Mouse (Mus musculus) hindlimb bud, embryonic 11.5 days (tissue): Measurements from ENCODE around the gene Dhx57.
"Not testable (repeated sequence)": the region's sequence is repeated elsewhere in the genome, so short reads cannot be mapped to it uniquely, and the experiment has no call there.

Experiments
- DNase-seq: peaks from one replicate; pipeline ENCODE4 v3.0.0-alpha.2; 2012; ENCODE audit warnings: low read depth, low spot score; ENCODE audit errors: extremely low spot score

The Dhx57 gene

DNA sequence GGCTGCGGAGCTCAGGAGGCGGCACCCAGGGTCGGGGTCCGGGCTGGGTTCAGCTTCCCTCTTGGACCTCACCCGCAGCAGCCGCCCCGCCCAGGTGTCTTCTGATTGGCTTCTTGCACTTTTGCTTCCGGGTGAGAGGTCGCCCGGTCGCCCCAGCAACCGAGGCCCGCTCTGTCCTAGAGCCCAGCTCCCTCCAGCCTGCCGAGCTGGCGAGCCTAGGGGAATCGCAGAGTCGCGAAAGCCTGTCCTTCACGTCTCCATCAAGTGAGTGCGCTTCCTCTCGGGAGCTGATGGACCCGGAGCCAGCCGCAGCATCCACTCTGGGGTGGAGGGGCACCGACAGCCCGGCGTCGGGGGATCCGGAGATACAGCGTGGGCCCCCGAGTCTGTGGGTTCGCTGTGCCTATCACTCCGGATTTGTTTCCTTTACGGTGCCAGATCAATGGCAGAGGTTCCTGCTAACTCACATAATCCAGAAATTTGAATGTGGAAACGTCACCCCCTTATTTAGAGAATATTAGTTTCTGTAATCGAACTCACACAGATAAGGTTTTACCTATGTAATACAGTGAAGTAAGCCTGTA lies at the start of gene Dhx57, which contains the start of gene Morn2:
Gene Dhx57 (minus strand): TSS at position 403 of the 584 bp plus-strand sequence.
Gene Morn2 (plus strand): TSS at position 130 of the 584 bp plus-strand sequence.
- DNase-seq, result peak; percentile 70

- DNase-seq, result no peak
Observed at GRCm38 (mm10) chr17:80332386-80332785, 42.1 kb upstream of the Dhx57 start.

DNA sequence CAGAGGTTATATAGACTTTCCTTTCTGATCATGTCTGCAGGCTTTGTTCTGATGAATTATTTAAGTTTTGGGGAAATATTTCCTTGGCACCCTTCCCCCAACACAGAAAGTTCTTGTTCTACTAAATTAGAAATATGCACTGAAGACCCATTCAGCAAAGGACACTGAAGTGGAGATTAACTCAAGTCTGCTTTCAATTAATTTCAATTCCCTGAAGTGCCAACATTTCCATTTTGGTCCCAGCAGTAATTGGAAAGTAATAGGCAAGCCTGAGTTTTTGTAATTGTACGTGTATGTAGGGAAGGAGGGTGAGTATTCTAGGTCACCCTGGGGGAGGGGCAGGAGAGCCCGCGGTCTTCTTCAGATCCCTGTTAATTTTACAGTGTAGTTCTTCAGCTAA lies 36.2 kb upstream of the Dhx57 start:
- no peak for DNase-seq

GRCm38 (mm10) chr17:80325456-80325855 lies 35.2 kb upstream of the Dhx57 start:
- DNase-seq, result no peak

- no peak for DNase-seq
Observed at GRCm38 (mm10) chr17:80324521-80324920, 34.2 kb upstream of the Dhx57 start.

DNA sequence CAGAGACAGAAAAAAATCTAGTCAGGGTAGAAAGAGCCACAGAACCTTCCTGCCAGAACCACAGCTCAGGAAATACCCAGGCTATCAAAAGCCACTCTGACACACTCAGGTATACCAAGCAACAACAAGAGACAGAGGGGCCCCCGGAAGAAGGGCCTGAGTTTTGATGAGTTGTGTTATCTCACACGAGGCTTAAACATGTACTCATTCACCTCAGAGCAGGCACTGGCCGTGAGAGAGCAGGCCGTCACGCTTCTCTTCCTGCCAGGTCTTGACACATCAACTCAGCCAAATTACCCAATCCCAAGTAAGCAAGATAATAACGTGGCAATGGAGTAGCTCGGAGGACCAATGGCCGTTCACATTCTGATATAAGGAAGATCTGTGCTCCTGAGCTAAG lies 33.4 kb upstream of the Dhx57 start:
- no peak for DNase-seq

- no peak for DNase-seq
Observed at GRCm38 (mm10) chr17:80323015-80323414, 32.7 kb upstream of the Dhx57 start.

GRCm38 (mm10) chr17:80322228-80322627 lies 32.0 kb upstream of the Dhx57 start:
- DNase-seq, result no peak

GRCm38 (mm10) chr17:80312405-80312804 lies 22.1 kb upstream of the Dhx57 start:
- no peak for DNase-seq

DNA sequence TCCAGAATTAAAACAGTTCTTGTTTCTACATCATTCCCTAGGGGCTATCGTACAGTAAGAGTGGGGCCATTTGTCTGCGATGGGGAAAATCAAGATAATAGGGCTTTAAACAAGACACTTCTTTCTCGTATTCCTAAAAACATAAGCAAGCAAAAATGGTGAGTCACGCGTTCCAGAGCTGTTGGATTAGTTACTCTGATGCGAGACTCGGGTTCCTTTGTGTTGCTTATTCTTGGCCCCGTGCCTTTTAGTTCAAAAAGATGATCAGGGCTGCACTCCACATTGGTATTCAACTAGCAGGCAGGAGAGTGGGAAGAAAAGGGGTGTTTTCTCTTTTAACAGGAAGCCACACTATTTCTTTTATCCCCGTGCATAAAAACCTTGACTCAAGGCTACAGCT lies 21.5 kb upstream of the Dhx57 start:
- no peak for DNase-seq

DNA sequence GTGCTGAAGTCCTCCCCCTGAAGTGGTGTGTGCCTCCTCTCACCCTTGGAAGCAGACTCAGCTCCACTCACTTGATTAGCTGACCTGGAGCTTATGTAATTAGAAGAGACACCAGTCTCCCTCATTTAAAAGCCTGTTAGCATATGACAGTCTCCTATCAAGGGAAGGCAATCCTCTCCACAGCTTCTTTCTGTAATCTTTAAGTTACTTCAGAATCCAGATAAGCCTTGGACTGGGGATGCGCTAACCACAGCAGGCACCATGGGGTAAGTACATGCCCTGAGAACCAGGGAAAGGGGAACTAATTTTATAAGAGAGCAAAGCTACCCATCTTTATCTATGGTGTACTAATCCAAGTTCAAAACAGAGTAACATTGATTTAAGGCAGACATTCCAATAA lies 17.0 kb upstream of the Dhx57 start, which contains the start of gene Arhgef33:
Gene Arhgef33 (plus strand): TSS at position 157 of the 400 bp plus-strand sequence.
- no peak for DNase-seq

DNA sequence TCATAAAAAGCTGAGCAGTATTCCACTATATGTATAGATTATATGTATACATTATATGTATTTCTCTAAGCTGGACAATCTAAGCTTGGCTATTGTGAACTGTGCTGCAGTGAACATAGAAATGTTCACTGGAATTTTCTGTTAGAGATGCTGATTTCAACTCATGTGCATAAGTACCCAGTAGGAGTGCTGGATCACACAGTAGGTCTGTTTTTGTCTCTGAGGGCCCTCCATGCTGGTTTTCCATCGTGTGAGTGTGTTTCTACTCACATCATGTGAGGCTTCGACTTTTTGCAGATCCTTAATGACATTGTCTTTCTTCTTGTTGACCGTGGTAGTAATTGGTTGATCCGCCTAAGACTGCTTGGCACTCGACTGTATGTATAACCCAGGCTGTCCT lies 8.6 kb upstream of the Dhx57 start:
- DNase-seq, result no peak

DNA sequence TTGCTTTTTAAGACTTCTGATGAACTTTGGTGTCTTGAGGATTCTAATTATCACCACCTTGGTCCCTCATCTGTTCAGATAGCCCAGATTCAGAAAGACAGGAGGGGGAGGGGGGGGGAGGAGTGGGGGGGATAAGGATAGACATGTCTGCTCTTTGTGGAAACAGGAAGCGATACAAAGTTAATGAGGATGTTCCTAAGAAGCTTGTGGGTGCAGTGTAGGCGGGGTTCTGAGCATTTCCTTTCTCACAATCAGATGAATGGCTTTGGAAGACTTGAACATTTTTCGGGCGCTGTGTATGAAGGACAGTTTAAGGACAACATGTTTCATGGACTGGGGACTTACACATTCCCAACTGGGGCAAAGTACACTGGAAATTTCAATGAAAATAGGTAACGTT lies 5.0 kb upstream of the Dhx57 start:
- no peak for DNase-seq

DNA sequence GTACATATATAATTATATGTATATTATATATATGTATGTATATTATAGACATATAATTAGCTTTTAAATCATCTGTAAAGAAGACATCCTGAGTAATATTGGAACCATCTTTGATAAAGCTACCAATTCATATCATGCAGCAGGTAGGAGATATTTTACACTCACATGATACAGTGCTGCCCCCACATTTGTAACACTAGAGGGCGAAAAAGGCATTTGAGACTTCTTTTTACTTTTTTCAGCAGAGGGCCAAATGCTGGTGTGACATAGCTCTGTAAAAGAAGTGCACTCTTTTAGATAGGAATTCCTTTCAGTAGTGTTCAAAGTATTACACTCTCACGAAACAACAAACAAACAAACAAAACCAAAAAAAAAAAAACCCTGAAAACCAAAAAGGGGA lies 872 bp upstream of the Dhx57 start:
- no peak for DNase-seq

GRCm38 (mm10) chr17:80289280-80290073 lies 799 bp downstream of the Dhx57 start:
- DNase-seq, result no peak

DNA sequence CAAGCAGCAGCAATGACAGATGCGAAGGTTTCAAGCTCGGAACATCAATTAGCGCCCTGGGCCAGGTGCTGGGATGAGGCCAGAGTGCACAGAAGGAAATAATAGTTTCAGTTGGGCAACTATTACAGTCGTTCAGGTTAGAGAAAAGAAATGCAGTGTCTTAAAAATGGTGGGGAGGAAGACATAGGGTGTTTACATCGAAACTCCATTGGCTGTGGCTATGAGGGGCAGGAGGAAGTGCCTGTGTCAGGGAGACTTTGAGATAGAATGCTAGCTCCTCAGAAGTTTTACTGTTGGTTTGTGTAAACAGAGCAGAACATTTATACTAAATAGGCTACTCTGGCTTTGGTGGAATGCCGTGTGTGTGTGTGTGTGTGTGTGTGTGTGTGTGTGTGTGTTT lies 2.3 kb downstream of the Dhx57 start:
- DNase-seq, result no peak

GRCm38 (mm10) chr17:80284446-80284845 lies 5.8 kb downstream of the Dhx57 start:
- DNase-seq, result no peak

- DNase-seq, result no peak
Observed at GRCm38 (mm10) chr17:80279340-80280070, 10.8 kb downstream of the Dhx57 start.

DNA sequence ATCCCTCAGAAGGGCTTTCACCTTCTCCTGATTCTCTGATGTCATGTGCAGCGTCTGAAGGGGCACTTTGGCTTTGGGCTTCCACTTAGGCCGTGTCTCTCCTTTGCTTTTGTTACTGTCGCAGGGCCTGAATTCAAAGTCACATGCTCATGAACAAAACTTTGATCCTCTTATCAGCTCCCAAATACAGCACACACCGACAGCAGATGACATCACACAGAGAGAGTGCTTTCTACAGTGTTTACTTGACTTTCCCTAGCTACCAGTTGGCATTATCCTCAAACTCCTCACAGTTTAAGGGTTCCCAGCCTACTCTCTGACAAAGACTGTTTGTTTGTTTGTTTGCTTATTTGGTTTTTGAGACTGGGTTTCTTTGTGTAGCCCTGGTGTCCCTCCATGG lies 12.0 kb downstream of the Dhx57 start:
- no peak for DNase-seq

DNA sequence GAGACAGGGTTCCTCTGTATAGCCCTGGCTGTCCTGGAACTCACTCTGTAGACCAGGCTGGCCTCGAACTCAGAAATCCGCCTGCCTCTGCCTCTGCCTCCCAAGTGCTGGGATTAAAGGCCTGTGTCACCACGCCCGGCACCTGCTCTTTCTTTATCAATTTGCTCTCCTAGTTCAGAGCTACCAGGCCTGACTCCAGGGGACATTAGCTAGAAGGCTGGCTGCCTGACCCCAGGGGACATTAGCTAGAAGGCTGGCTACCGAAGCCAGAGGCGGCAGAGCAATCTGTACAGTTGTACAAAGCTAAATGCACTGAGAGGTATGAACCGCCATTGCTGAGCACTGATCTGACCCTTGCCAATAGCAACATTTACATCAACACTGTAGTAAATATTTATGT lies 19.7 kb downstream of the Dhx57 start:
- not testable (repeated sequence) for DNase-seq

DNA sequence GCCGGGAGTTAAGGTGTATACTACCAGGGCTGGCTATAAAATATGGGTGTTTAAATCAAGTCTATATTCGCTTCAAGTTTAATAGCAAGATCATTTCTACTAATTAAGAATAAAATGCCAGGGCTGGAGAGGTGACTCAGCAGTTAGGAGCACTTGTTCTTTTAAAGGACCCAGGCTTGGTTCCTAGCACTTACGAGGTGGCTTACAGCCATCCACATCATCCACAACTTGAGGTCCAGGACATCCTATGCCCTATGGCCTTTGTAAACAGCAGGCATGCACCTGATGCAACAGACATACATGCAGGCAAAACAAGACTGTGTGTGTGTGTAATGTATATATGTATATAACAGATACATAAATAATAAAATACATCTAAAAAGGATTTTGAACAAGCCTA lies 22.1 kb downstream of the Dhx57 start:
- no peak for DNase-seq

- no peak for DNase-seq
Observed at GRCm38 (mm10) chr17:80267065-80267464, 23.2 kb downstream of the Dhx57 start.
